Mouse (Mus musculus) neural tube, embryonic 15.5 days (tissue): ENCODE results near the gene Prkag1. TPM values are rescaled to one million over a fixed set of nuclear protein-coding genes. Genes with fewer than 3 reads are reported as not detected.

ENCODE experiments used
- ATAC-seq: fragments of 200-750 bp; cut with Nextera tagmentation; 2 replicates; pipeline ENCODE4 v1.8.0; 2017; ENCODE audit warnings: mild to moderate bottlenecking, moderate TSS enrichment, moderate library complexity; ENCODE audit not compliant: low FRiP score
- H3K27ac ChIP-seq: fragments of 300-500 bp; sonication (generic); replicated peaks from 2 replicates; pipeline ENCODE4 v1.5.1; 2015; ENCODE audit warnings: mild to moderate bottlenecking, inconsistent platforms
- H3K27me3 ChIP-seq: fragments of 300-500 bp; sonication (generic); replicated peaks from 2 replicates; pipeline ENCODE4 v1.6.1; 2015; ENCODE audit warnings: inconsistent platforms
- H3K36me3 ChIP-seq: fragments of 300-500 bp; sonication (generic); 2 replicates; pipeline ENCODE4 v1.6.1; 2015; ENCODE audit warnings: inconsistent platforms
- H3K4me1 ChIP-seq: fragments of 300-500 bp; sonication (generic); 2 replicates; pipeline ENCODE4 v1.6.1; 2015; ENCODE audit warnings: inconsistent platforms
- H3K4me2 ChIP-seq: fragments of 300-500 bp; sonication (generic); 2 replicates; pipeline ENCODE4 v1.6.1; 2015; ENCODE audit warnings: inconsistent platforms, mild to moderate bottlenecking, moderate library complexity
- H3K4me3 ChIP-seq: fragments of 300-500 bp; sonication (generic); replicated peaks from 2 replicates; pipeline ENCODE4 v1.5.1; 2015; ENCODE audit warnings: mild to moderate bottlenecking, inconsistent platforms
- H3K9ac ChIP-seq: fragments of 300-500 bp; sonication (generic); replicated peaks from 2 replicates; pipeline ENCODE4 v1.6.1; 2015; ENCODE audit warnings: mild to moderate bottlenecking, inconsistent platforms
- H3K9me3 ChIP-seq: fragments of 300-500 bp; sonication (generic); replicated peaks from 2 replicates; pipeline ENCODE4 v1.6.1; 2016; ENCODE audit warnings: inconsistent platforms
- WGBS: fragments of 180-500 bp; shearing (Covaris S2); methylation state at CpG from one replicate; pipeline ENCODE4 v1.1.7; 2015; ENCODE audit warnings: mixed read lengths; 5-methylcytosine and 5-hydroxymethylcytosine counted together
- polyA plus RNA-seq: library from polyadenylated mRNA; unstranded; fragments of >200 nt; fragmentation: Nextera tagmentation; extraction: Ambion mirVana; gene quantifications from 2 replicates; pipeline ENCODE4 v1.2.1, GENCODE M21; 2015

The Prkag1 gene
- polyA plus RNA-seq, 1 experiment from 2014 or later, result 66.4 TPM

GRCm38 (mm10) chr15:98865771-98866170, 34.5 kb upstream of the Prkag1 start:
- no peaks in the 10 kb centered on the region for H3K27me3 ChIP-seq
- H3K4me2 ChIP-seq, result no peak overlapping the region
- 94% methylated on average over 8 of the region's 8 CpGs for WGBS
- H3K27ac ChIP-seq, result no peak overlapping the region
- peaks cover 41% of the 10 kb centered on the region for H3K4me1 ChIP-seq
- no peak overlapping the region for H3K4me3 ChIP-seq
- H3K9me3 ChIP-seq, result no peaks in the 10 kb centered on the region
- ATAC-seq, result no peak
- H3K9ac ChIP-seq, result no peak overlapping the region
- peaks cover 60% of the 10 kb centered on the region for H3K36me3 ChIP-seq

- ATAC-seq, result no peak
- Histone ChIP-seq H3K27ac (no peak overlapping the region), H3K4me2 (no peak overlapping the region), H3K4me1 (peaks cover 33% of the 10 kb centered on the region), H3K9ac (no peak overlapping the region), H3K36me3 (peaks cover 68% of the 10 kb centered on the region), H3K27me3 (no peaks in the 10 kb centered on the region), H3K9me3 (no peaks in the 10 kb centered on the region), H3K4me3 (no peak overlapping the region)
- 94% methylated on average over 6 of the region's 6 CpGs for WGBS
Measured at GRCm38 (mm10) chr15:98864951-98865350, 33.6 kb upstream of the Prkag1 start.

GRCm38 (mm10) chr15:98863451-98863958, 32.2 kb upstream of the Prkag1 start:
- 94% methylated on average over 12 of the region's 12 CpGs for WGBS

GRCm38 (mm10) chr15:98861701-98862410, 30.5 kb upstream of the Prkag1 start:
- H3K4me3 ChIP-seq, result no peak overlapping the region
- H3K4me1 ChIP-seq, result peaks cover 2% of the 10 kb centered on the region
- WGBS, result 87% methylated on average over 21 of the region's 21 CpGs
- no peak for ATAC-seq
- no peaks in the 10 kb centered on the region for H3K27me3 ChIP-seq
- no peak overlapping the region for H3K9ac ChIP-seq
- H3K9me3 ChIP-seq, result no peaks in the 10 kb centered on the region
- H3K36me3 ChIP-seq, result peaks cover 98% of the 10 kb centered on the region
- no peak overlapping the region for H3K4me2 ChIP-seq
- H3K27ac ChIP-seq, result no peak overlapping the region

More at GRCm38 (mm10) chr15:98863451-98863958, 32.2 kb upstream of the Prkag1 start:
- Histone ChIP-seq H3K9me3 (no peaks in the 10 kb centered on the region), H3K36me3 (peaks cover 81% of the 10 kb centered on the region), H3K27me3 (no peaks in the 10 kb centered on the region), H3K27ac (no peak overlapping the region), H3K4me1 (peaks cover 19% of the 10 kb centered on the region), H3K4me2 (no peak overlapping the region), H3K9ac (no peak overlapping the region), H3K4me3 (no peak overlapping the region)
- ATAC-seq, result no peak

GRCm38 (mm10) chr15:98860921-98861320, 29.6 kb upstream of the Prkag1 start:
- WGBS, result 95% methylated on average over 18 of the region's 18 CpGs
- Histone ChIP-seq H3K27ac (no peak overlapping the region), H3K9me3 (no peaks in the 10 kb centered on the region), H3K9ac (no peak overlapping the region), H3K36me3 (peaks cover 99% of the 10 kb centered on the region), H3K4me3 (no peak overlapping the region), H3K4me2 (no peak overlapping the region), H3K4me1 (no peaks in the 10 kb centered on the region), H3K27me3 (no peaks in the 10 kb centered on the region)
- no peak for ATAC-seq

GRCm38 (mm10) chr15:98859319-98860043, 28.2 kb upstream of the Prkag1 start:
- no peak overlapping the region for H3K4me3 ChIP-seq
- H3K27ac ChIP-seq, result no peak overlapping the region
- H3K9me3 ChIP-seq, result no peaks in the 10 kb centered on the region
- no peak overlapping the region for H3K4me2 ChIP-seq
- H3K27me3 ChIP-seq, result no peaks in the 10 kb centered on the region
- no peak overlapping the region for H3K9ac ChIP-seq
- no peak for ATAC-seq
- H3K36me3 ChIP-seq, result peaks cover 99% of the 10 kb centered on the region
- no peaks in the 10 kb centered on the region for H3K4me1 ChIP-seq
- WGBS, result 83% methylated on average over 9 of the region's 9 CpGs

- no peak for ATAC-seq
- no peaks in the 10 kb centered on the region for H3K4me1 ChIP-seq
- H3K27me3 ChIP-seq, result no peaks in the 10 kb centered on the region
- H3K9ac ChIP-seq, result no peak overlapping the region
- H3K4me3 ChIP-seq, result no peak overlapping the region
- H3K36me3 ChIP-seq, result peaks cover 98% of the 10 kb centered on the region
- no peaks in the 10 kb centered on the region for H3K9me3 ChIP-seq
- WGBS, result 93% methylated on average over 16 of the region's 16 CpGs
- no peak overlapping the region for H3K4me2 ChIP-seq
- H3K27ac ChIP-seq, result no peak overlapping the region
Measured at GRCm38 (mm10) chr15:98854214-98854613, 22.9 kb upstream of the Prkag1 start.

- no peaks in the 10 kb centered on the region for H3K9me3 ChIP-seq
- H3K27me3 ChIP-seq, result no peaks in the 10 kb centered on the region
- H3K4me1 ChIP-seq, result no peaks in the 10 kb centered on the region
- H3K27ac ChIP-seq, result no peak overlapping the region
- ATAC-seq, result peak; percentile 26; the same call in 1 of the 2 replicates
- H3K36me3 ChIP-seq, result peaks cover 99% of the 10 kb centered on the region
- WGBS, result 97% methylated on average over 28 of the region's 28 CpGs
- no peak overlapping the region for H3K9ac ChIP-seq
- no peak overlapping the region for H3K4me3 ChIP-seq
- no peak overlapping the region for H3K4me2 ChIP-seq
Measured at GRCm38 (mm10) chr15:98853161-98853937, 22.0 kb upstream of the Prkag1 start.

- H3K27ac ChIP-seq, result no peak overlapping the region
- H3K9me3 ChIP-seq, result no peaks in the 10 kb centered on the region
- 91% methylated on average over 9 of the region's 9 CpGs for WGBS
- H3K4me2 ChIP-seq, result no peak overlapping the region
- H3K4me3 ChIP-seq, result no peak overlapping the region
- no peaks in the 10 kb centered on the region for H3K27me3 ChIP-seq
- no peaks in the 10 kb centered on the region for H3K4me1 ChIP-seq
- no peak overlapping the region for H3K9ac ChIP-seq
- 0 out of 2 replicates have a peak, but pooled peaks have one; percentile 19 for ATAC-seq
- H3K36me3 ChIP-seq, result peaks cover 97% of the 10 kb centered on the region
Measured at GRCm38 (mm10) chr15:98852733-98853132, 21.4 kb upstream of the Prkag1 start.

GRCm38 (mm10) chr15:98852071-98852470, 20.8 kb upstream of the Prkag1 start:
- Histone ChIP-seq H3K9ac (no peak overlapping the region), H3K4me2 (no peak overlapping the region), H3K27me3 (no peaks in the 10 kb centered on the region), H3K9me3 (no peaks in the 10 kb centered on the region), H3K4me3 (no peak overlapping the region), H3K36me3 (peaks cover 96% of the 10 kb centered on the region), H3K4me1 (no peaks in the 10 kb centered on the region), H3K27ac (no peak overlapping the region)
- no peak for ATAC-seq
- WGBS, result 94% methylated on average over 9 of the region's 9 CpGs

- H3K9me3 ChIP-seq, result no peaks in the 10 kb centered on the region
- H3K4me3 ChIP-seq, result no peak overlapping the region
- no peak for ATAC-seq
- H3K4me2 ChIP-seq, result no peak overlapping the region
- peaks cover 96% of the 10 kb centered on the region for H3K36me3 ChIP-seq
- 91% methylated on average over 21 of the region's 21 CpGs for WGBS
- no peak overlapping the region for H3K9ac ChIP-seq
- no peaks in the 10 kb centered on the region for H3K27me3 ChIP-seq
- H3K4me1 ChIP-seq, result no peaks in the 10 kb centered on the region
- H3K27ac ChIP-seq, result no peak overlapping the region
Measured at GRCm38 (mm10) chr15:98851229-98851818, 20.0 kb upstream of the Prkag1 start.
